Mouse (Mus musculus): ENCODE results near the gene Cmah.

DNA sequence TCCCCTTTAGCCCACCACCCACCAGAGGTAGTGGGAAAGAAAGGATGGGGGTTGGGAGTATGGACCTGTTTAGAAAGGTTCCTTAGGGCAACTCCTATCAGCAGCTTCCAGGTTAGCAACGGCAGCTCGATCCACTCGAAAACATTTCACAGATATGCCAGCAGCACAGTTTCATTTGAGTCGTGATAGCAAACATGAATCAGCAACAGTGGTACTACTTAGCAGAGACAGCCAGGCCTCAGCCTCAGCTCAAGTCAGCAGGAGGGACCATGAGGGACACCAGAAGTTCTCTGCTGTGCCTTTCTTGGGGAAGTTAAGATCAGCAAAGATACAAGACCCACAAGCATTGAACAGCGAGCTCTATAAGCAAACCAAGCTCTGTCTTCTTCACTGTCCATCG lies 13.3 kb downstream of the Cmah start:
- TF ChIP-seq CTCF (conservative IDR thresholded peaks at IDR 0.05; ENCODE audit: insufficient read depth, insufficient read length, low read depth, low read length) (no peak), POLR2A (IDR thresholded peaks at IDR 0.05; ENCODE audit: low read depth, low read length) (no peak)

Measured in kidney, adult 2 months (tissue).